Mouse (Mus musculus) yolk sac, embryonic 10.5 days (tissue): ENCODE measurements around the gene Dmxl2.

Source experiments
- DNase-seq: peaks from one replicate; pipeline ENCODE4 v3.0.0-alpha.2; 2017; ENCODE audit warnings: low spot score

Dmxl2 gene

DNA sequence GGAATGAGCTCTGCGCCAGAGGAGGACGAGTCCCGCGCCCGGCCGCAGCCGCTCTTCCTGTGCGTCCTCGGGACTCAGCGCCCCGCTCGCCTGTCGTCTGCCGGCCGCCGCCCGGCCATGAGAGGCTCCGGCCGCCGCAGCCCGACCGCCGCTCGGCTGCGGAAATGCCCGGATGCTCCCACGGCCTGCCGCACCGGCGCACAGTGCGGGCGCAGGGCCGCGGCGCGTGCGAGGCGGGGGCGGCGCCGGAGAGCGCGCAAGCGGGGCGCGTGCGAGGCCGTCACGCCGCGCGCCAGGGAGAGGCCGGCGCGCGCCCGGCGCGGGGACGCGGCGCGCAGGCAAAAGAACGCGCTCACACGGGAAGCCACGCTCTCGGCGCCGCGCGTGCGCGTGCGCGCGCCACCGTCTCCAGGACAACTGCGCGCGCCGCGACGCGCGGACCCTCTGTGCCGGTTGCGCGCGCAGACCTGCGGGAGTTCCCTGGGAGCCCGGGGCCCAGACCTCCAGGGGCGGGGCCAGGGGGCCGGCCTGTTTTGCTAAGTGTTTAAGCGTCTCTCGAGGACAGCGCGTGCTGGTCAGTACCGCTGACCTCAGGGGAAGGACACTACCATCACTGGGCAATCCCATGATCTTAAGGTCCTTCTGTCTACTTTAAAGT, at the start of gene Dmxl2:
Dmxl2 (minus strand) TSS at position 174 of the 658 bp plus-strand sequence.
- peak; percentile 87 for DNase-seq

DNA sequence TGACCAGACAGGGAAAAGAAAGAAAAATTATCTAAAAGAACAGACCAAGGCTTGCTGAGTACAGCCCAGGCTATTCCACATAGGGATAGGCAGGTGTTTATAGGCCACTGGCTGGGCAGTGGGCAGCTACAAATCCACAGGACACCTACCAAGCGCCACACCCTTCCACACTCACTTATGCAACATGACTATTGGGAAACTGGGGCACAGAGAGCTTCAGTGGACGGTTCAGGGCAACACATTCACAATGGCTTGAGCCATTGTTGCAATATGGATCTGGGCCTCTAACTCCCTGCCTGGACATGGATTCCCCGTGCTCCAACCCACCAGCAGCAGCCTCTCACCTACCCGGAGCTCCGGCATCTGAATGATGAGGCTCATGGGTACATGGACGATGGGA, 48.0 kb upstream of the Dmxl2 start:
- no peak for DNase-seq

DNA sequence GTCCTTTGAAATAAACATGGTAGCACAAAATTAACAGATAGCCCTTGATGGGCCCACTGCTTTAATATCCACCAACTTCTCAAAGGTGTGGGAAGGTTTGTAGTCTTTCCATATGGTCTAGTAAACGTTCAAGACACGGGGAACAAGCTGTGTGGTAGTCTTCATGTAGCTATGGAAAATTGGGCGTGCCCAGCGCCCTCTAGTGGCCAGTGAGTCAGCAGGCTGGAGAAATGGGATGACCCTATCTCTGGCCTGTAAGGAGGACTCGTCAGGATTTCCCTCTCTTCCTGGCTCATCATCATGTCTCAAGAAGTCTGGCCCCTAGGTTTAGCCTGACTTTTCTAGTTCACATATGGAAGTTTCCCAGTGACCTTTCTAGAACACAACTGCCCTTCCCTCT, 46.1 kb upstream of the Dmxl2 start:
- peak; percentile 26 for DNase-seq

DNA sequence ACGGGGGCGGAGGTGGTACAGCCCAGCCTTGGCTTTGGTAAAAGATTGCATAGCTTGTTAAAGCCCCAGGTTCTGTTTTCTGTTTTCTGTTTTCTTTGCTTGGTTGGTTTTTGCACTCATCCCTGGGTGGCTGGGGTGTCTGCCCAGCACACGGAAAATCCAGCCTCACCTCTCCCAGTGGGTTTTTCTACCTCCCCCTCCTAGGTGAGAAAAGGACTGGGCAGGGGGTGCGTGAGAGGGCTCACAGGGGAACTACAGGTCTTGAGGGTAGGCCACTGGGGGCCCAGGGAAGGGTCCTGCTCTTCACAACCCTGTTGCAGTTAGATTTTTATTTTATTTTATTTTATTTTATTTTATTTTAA, 43.5 kb upstream of the Dmxl2 start:
- no peak for DNase-seq

DNA sequence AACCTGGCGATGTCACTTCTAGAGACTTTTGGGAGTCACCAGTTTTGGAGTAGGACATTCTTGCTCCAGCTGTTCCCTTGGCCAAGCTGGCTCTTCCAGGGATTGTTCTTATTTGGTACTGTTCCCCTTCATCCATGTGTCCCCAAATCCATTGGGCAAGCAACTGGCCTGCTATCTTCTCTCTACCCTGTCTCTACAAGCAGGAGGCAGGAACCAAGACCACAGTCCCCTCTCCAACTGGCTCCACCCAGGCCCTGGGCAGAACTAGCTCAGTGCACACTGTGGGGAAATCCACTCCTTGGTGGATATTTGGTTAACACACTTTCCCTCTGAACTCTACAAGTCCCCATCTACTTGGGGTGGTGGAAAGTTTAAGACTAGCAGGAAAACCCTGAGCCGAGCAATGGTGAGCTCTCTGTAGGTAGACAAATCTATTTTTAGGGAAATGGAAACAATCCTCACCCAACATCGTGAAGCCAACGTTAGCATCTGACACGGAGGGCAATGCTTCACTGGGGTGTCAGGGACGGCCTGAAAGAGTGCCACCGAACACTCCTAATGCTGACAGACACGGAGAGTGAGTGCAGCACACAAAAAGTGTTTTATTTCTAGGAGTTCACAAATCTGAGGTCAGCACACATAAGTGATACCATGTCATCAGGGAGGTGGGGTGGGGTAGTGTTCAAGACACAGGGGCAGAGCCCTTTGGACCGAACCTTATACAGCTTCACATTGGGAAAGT, 43.0 kb upstream of the Dmxl2 start:
- no peak for DNase-seq

DNA sequence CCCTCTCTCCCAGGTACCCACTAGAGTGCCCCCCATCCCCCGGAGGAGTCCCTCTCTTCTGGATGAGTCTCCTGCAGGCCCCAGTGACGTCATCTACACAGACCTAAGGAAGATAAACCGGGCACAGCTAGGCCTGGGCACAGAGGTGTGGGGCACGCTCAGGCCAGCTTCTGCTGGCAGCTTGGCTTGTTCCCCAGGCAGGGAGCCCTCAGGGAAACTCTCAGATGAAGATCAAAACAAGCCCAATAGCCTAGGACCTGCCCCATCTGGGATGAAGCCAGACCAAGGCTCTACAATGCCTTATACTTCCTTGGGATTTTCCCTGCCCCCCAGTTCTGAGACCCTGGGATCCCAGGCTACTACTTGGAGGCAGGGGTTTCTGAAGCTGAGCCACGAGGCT, 39.4 kb upstream of the Dmxl2 start:
- DNase-seq: no peak

DNA sequence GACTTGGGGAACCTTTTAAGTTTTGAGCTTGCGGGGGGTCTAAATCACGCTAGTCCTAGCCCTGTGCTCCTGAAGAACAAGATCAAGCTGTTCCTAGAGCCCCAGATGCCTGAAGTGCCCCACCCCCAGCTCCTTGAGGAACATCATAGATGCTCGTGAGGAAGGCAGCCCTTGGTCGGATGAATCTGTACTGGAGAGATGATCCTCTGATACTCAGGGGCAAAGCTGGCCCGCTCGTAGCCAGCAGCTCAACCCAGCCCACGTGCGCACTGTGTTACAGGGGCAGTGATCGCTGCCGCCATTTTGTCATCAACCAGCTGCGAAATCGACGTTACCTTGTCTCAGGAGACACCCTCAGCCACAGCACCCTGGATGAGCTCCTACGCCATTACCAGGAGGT, 37.3 kb upstream of the Dmxl2 start, which contains the start of gene Sh2d7:
Sh2d7 (plus strand) TSS at position 301 of the 400 bp plus-strand sequence.
- no peak for DNase-seq

DNA sequence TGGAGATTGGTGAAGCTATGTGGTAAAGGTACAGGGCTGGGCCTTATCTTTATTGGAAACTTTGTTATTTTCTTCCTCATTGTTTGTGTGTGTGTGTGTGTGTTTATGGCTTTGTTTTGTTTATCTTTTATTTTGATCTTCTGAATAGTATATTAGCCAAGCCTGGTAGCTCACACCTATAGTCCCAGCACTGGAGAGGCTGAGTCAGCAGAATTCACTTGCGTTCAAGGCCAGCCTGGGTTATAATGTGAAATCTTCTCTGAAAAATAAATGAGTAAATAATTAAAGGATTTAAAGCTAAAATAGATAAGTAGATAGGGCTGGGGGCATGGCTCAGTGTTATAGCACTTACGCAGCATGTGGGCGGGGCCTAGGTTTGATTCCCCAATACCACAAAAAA, 36.8 kb upstream of the Dmxl2 start:
- no peak for DNase-seq

DNA sequence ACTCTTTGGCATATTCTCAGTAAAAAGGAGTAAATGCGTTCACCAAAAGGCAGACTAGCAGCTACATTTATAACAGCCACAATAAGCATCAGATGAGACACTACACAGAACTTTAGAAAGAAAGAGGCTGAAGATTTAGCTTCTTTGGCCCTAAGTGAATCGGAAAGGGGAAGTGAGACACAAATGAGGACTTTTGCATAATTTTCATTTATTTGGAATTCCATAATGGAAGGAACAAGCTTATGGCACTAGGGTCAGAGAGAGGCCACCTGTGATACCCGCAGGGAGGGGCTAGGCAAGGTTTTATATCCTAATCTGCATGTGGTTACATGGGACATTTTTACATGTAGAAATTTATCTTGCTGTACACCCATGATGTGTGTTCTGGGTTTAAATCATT, 36.1 kb upstream of the Dmxl2 start:
- DNase-seq: no peak

DNA sequence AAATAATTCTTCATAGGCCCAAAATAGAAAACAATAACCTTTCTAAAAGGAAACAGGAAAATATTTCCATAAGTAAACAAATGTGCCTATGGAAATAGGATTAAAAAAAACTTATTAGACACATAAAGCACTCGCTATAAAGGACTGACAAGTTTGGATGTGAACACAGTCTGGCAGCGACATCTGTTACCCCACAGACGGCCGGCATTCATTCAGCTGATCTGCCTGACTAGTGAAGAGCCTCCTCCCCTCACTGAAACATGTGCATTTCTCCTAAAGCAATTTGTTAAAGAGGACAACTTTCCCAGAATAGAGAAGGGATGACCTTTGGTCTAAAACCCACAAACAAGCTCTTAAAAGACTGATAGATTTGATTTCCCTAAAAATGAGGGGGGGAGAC, 35.6 kb upstream of the Dmxl2 start:
- no peak for DNase-seq

DNA sequence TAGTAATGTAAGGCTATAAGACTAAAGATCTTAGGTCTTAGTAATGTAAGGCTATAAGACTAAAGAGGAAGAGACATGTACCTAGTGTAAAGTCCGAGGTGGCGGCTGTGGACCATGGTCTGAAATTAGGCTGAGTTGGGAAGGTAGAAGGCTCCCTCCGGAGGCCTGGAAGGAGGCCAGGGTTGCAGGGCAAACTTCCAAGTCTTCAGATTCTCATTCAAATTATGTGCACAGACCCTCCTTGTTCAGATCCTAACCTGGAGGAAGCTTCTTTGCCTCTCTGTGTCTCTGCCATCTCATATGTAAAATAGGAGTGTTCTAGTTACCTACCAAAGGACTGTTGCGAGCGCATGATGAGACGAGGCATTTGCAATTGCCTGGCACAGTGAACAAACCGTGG, 34.8 kb upstream of the Dmxl2 start:
- no peak for DNase-seq

DNA sequence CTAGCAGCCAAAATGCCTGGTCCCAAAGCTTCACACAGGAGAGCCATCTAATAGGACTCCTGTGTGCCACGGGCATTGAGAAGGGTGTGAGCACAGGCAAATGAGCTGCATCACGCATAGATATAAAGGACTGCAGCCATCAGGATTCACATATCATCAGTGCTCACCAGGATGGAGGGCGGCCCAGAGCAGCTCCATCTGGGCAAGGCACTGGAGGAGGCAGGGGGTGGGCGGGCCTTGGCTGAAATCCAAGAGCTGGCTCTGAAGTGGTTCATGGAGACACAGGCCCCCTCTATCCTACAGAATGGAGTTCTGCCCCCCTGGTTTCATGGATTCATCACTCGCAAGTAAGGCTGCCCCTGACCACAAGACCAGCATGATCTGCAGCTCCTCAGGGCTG, 32.5 kb upstream of the Dmxl2 start:
- no peak for DNase-seq

DNA sequence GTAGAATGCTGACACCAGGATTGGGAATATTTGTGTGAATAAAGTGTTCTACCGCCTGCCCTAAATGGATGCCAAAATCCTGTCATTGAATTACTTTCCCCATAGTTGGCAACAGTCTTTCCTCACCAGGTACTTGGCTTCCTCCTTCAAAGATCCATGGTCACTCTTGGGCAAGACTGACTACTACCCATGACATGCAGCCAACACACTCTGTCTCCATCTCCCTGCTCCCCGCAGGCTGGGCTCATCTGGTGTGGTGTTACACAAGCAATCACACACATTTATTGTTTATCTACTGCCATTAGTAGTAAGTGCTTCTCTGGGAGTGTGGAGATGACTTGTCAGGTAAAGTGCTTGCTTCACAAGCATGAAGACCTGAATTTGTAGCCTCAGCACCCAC, 31.5 kb upstream of the Dmxl2 start:
- DNase-seq: no peak

DNA sequence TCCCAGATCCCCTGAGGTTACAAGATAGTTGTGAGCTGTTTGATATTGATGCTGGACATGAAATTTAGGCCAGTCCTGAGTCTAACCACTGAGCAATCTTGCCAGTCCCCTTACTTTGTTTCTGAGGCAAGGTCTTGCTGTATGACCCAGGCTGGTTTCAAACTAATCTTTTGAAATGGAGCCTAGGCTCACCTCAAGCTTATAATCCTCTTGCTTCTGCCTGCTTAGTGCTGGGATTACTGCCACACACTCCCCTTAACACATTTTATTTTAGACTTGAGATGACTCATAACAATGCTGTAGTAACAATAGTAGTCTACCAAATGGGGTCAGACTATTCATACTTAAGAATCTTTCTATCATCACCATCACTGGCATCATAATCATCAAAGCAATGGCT, 30.0 kb upstream of the Dmxl2 start:
- no peak for DNase-seq

DNA sequence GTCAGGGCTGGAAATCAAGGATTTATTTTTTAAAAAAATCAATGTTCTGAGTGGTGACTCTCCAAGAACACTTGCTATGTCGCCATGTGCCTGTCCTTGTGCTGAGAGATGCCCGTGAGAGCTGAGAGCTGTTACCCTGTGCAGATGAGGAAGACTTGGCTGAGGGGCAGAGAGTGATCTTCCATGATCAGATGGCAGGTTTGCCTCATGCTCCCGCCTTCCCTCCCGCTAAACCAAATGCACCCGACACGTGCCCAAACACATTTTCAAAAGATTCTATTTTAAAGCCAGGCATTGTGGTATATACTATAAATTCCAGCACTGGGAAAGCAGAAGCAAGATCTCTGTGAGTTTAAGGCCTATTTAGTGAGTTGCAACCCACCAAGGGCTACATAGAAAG, 29.4 kb upstream of the Dmxl2 start:
- DNase-seq: no peak

DNA sequence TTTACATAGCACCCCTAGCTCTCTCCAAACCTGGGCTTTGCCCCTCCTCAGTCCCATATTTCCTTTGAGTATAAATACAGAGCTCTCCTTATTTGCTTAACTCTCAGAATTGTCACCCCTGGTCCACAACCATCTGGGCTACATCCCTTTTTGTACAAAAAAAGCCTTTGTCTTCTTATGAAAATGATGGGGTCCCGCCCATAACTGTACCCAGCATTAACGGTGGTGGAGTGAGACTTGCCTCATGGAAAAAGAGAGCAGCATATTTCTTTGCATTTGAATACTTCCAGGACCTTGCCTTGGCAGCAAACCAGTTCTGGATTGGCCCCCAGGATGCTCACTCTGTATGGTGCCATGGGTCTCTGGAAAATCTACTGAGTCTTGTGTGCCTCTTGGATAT, 28.5 kb upstream of the Dmxl2 start:
- no peak for DNase-seq

DNA sequence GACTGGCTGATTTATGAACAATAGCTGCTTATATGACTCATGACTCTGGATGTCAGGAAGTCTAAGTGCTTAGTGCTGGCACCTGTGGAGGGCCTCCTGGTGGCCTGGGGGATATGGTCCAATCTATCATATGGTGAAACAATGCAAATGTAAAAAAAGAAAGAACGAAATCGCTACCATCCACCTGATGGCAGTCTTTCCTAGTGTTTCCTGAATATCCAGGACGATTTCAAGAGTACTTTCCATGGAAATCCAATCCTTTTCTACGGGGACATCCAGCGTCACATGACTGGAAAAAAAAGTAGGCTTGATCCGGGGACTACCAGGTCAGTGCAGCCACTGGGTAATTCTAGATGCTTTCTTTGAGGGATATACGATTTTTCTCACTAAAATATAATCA, 26.3 kb upstream of the Dmxl2 start:
- no peak for DNase-seq

DNA sequence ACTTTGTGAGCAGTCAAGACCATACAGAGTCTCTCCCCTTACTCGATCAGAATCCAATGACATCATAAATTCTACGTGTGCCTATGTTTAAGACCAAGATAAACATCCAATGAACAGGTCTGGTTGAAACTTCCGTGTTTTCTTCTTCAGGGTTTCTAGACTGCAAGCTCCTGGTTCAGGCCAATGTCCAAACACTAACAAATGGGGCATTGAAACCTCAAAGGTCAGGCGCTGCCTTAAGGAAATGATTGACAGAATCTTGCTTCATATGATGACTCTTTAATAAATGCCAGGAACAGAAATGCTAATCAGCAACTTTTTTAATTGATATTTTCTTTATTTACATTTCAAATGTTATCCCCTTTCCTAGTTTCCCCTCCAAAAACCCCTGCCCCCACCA, 18.9 kb upstream of the Dmxl2 start:
- DNase-seq: peak; percentile 19

DNA sequence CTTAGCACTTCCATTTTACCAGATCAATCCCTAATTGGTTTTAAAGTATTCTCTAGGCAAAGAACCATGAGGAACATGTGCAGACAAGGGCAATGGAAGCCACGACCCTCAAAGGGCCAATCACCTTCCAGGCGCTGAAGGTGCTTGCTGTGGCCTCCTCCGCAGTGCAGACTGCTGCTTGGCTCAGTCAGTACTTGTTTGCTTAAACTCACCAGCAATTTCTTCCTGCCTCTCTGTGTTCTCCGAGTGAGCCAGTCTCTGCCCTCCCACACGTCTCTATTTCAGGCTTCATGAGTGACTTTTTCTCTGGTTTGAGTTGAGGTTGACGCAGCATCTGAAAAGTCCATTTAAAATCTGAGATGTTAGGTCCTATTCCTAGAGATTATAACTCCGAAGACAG, 17.5 kb upstream of the Dmxl2 start:
- DNase-seq: no peak

DNA sequence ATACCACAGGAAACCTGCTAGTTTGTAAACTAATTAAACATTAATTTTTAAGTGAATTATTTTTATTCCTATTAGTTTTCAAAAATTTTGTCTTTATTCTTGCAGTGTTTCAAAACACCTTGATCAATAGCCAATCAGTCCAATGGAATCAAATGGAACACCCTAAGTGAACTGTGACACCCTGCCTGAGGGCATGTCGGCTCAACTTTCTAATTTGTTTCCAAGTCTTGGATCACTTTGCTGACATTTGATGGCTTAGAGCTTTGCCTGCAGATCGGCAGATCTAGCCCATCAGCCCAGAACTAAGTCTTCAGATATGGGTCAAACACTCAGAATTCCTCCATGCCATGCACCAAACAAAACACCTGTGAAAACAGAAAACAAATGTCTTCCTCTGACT, 14.6 kb upstream of the Dmxl2 start:
- no peak for DNase-seq

DNA sequence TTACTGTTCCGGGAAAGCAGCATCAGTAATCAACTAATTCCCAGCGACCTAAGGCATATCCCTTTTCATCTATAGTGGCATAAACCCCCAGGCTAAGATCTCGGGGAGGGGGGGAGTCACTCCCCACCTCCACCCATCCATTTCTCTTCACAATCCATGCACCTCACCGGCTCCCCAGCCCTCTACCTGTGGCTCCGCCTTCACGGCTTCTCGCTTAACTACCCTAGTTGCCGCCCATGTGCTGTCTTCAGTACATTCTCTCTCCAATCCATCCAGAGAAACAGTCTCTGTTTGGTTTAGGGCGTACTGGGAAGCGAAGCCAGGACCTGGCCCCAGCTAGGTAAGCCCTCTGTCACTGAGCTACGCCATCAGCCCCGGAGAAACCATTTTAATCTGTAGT, 1.4 kb upstream of the Dmxl2 start:
- peak; percentile 7 for DNase-seq

DNA sequence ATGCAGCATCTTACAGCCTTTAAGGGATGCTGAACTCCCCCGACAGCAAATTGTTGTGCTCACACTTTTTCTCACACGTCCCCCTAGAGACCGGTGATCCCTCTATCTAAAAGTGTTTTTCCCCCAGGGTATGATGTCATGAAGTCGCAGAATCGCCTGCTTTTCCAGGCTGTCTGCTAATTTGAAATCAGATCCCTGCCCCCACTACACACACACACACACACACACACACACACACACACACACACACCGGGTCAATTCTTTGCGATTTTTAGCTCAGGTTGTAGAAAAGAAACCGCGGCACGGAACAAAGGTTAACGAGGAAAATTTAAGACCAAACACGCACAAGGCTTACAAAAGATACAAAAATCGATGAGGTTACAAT, 677 bp upstream of the Dmxl2 start:
- no peak for DNase-seq

DNA sequence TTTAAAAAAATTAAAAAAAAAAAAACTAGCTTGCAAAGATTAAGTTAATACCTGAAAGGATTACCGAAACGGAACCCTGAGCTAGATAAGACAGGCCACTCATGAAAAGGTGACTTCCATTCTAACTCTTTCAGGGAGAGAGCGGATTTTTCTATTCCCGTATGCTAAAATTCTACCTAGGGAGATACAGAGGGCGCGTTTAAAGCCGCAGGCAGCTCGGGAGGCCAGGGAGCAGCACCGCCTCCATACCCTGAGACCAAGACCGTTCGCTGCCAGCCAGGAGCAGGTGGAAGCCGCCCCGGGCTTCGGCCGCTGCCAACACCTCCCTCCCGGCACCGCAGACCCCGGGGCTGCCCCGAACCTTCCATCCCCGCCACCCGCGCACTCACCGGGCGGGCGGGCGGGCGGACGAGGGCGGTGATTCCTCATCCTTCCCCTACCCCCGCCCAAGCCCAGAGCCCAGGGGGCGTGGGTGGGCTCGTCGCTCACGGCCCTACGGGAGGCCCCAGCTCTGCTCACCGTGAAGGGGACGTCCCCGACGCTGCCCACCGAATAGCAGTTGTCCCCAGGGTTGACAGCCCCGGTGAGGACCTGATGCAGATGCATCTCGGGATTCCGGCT, 484 bp downstream of the Dmxl2 start:
- peak; percentile 58 for DNase-seq

DNA sequence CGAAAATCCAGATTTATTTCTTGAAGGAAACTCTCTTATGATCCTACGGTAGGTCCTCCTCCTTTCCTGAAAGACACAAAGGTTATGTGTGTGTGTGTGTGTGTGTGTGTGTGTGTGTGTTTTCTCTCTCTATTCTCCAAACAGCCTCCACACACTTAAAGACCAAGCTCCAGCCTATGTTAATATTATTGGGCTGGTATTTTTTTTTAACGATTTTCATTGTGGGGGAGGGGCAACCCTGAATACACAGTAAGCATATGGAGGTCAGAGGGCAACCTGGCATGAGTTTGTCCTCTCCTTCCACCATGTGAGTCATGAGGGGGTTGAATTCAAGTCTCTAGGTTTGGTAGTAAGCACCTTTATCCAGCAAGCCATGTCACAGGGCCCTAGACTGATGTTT, 1.6 kb downstream of the Dmxl2 start:
- DNase-seq: no peak
